Mouse (Mus musculus) brown adipose tissue, adult 24 weeks (tissue): ENCODE results near the gene Gnat1. TPM values are rescaled to one million over a fixed set of nuclear protein-coding genes. Genes with fewer than 3 reads are reported as not detected.

Source experiments
- H3K27ac ChIP-seq: fragments of 200-500 bp; replicated peaks from 2 replicates; pipeline ENCODE4 v1.5.1; 2012; ENCODE audit warnings: low read depth, mild to moderate bottlenecking, low read length
- H3K4me1 ChIP-seq: fragments of 200-500 bp; 2 replicates; pipeline ENCODE4 v1.6.1; 2012; ENCODE audit warnings: low read length, mixed read lengths; ENCODE audit not compliant: control insufficient read depth, insufficient read depth, insufficient read length
- H3K4me3 ChIP-seq: fragments of 200-500 bp; 2 replicates; pipeline ENCODE4 v1.5.1; 2012; ENCODE audit warnings: low read depth, mild to moderate bottlenecking, low read length, moderate library complexity; ENCODE audit not compliant: insufficient read depth
- polyA plus RNA-seq: library from polyadenylated mRNA; stranded (reverse); fragments of >200 nt; gene quantifications from 2 replicates; pipeline ENCODE4 v1.2.4, GENCODE M21; 2012; ENCODE audit not compliant: missing spikeins, insufficient read depth, insufficient read length

Gene Gnat1
- not detected in 2 replicates for polyA plus RNA-seq

DNA sequence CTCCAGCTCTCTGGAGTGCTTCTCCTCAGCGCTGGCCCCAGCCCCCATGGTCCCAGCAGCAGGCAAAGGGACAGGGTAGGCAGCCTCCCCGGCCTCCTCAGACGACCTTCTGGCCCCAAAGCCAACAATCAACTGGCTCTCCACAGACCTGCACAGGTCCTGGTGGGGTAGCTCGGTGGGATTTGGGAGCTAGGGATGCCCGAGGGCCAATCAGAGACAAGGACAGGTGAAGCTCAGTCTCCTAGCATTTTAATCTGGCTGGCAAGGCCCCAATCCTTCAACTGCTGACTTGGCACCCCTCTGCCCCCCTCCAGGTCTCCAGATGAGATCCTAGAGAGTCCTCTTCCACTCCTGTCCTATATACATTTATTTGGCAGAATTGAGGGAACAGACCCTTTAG lies at the start of gene Gnat1:
Gene Gnat1, minus strand, starts transcription at position 212 of the 400 bp plus-strand sequence.
- 0 out of 2 replicates have a peak, but pooled peaks cover 2% of the 10 kb centered on the region for H3K4me1 ChIP-seq
- H3K27ac ChIP-seq = no peak within 1 kb of the TSS
- H3K4me3 ChIP-seq = no peak within 1 kb of the TSS

- Histone ChIP-seq H3K4me3 (no peak overlapping the region), H3K4me1 (peaks cover 20% of the 10 kb centered on the region), H3K27ac (no peak overlapping the region)
These were observed 49.6 kb upstream of the Gnat1 start for GRCm38 (mm10) chr9:107728919-107729670.

DNA sequence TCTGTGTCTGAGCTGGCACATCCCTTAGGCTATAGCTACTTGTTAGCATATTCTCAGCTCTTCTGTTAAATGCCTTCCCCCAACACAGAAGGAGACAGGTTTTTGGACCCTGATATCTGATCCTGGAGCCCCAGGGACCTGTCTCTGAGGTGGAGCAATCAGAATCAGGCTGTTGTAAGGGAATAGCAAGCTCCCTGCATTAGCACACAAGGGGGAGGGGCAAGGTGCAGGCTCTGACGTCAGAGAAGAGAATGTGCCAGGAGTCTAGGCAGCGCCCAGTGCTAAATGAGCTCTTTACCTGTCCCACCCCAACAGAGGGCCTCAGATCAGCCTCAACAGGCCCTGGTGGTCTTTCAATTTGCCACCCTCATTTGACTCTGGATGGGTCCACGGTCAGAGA lies 47.5 kb upstream of the Gnat1 start:
- Histone ChIP-seq H3K4me1 (peaks cover 25% of the 10 kb centered on the region), H3K27ac (no peak overlapping the region), H3K4me3 (no peak overlapping the region)

DNA sequence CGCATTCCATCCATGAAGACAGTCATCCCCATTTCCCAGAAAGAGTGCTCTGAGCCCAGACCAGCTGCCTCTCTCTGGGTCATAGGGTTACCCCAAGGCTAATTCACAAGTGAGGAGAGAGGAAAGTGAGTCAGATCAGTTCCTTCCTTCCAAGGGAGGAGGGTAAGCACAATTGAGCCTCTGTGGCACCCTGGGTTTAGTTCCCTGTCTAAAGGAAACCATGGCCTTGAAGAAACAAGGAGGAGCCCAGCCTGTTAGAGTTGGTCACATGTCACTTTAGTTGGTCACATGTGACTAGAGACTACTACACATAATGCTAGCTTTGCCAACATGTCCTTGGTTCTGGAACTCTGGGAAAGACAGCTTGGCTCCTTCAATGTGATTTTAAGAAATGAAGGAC lies 45.3 kb upstream of the Gnat1 start:
- H3K27ac ChIP-seq = peak overlapping the region; percentile 93
- no peak overlapping the region for H3K4me3 ChIP-seq

DNA sequence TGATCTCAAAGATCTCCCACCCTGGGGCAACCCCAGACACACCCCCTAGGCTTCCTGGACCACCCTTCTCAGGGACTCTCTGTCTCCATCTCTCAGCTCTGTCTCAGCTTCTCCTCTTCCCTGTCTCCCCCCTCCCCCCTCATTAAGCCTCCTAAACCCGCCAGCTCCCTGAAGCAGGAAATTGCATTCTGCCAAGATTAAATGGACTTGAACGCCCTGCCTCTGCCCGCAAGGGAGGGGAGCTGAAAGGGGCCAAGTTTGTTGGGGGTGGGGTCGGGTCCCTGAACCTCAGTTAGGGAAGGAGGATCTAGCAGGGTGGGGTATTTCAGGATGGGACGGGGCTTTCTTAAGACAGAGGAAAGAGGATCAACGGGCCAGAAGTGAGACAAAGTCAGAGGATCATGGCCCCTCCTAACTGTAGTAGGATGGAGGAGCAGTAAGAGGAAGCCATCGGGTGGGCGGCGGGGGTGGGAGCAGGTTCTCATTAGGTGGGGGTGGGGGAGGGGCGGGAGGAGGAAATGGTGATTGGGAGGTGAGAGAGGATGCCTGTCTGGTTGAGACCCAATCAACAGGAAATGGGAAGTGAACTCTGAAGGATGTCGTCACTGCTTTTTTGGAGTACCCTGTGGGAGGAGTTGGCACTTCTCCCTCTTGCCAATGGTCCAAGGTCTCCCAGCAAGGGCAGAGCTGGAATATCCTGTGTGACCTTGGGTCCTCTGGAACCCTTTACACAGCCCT lies 44.5 kb upstream of the Gnat1 start:
- peak overlapping the region; percentile 93 for H3K27ac ChIP-seq
- H3K4me1 ChIP-seq = peaks cover 31% of the 10 kb centered on the region
- H3K4me3 ChIP-seq = no peak overlapping the region

More for the DNA sequence above, 45.3 kb upstream of the Gnat1 start:
- peaks cover 31% of the 10 kb centered on the region for H3K4me1 ChIP-seq

DNA sequence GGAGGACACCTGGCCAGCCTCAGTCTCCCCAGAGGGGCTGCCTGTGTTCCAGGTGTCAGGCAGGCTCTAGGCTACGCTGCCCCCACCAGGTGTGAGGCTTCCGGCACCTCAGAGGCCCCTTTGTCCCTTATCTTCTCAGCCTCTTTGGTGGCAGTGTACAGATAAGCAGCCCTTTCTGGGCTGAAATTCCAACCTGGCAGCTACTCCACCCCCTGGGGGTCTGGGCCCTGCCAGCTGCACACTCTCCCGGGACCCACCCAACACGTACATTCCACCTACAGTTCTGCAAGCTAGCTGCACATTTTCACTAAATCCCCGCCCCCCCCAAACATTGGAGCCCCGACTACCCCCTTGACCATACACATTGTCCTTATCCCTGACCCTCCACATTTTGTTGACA lies 43.8 kb upstream of the Gnat1 start:
- H3K4me3 ChIP-seq = no peak overlapping the region
- H3K27ac ChIP-seq = peak overlapping the region; percentile 68
- peaks cover 31% of the 10 kb centered on the region for H3K4me1 ChIP-seq

GRCm38 (mm10) chr9:107718781-107719540 lies 39.4 kb upstream of the Gnat1 start:
- no peak overlapping the region for H3K27ac ChIP-seq
- peaks cover 21% of the 10 kb centered on the region for H3K4me1 ChIP-seq
- H3K4me3 ChIP-seq = no peak overlapping the region

DNA sequence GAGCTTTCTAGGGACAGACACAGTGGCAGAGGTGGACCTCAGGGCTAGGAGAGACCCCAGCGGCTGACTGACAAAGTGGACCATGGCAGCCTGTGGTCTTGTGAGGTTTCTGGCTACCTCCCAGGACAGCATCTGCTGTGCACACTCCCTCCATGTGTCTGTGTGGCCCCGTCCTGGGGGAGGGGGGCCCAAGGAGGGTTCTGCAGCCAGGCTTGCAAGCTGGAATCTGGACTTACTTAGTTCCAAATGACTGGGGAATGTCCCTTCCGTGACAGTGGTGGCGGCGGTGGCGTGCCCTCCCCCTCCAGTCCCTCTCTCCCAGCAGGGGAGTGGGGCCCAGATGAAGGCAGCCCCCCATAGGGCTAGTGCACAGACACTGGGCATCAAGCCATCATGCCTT lies 37.4 kb upstream of the Gnat1 start:
- peaks cover 17% of the 10 kb centered on the region for H3K4me1 ChIP-seq
- H3K27ac ChIP-seq = no peak overlapping the region
- no peak overlapping the region for H3K4me3 ChIP-seq

DNA sequence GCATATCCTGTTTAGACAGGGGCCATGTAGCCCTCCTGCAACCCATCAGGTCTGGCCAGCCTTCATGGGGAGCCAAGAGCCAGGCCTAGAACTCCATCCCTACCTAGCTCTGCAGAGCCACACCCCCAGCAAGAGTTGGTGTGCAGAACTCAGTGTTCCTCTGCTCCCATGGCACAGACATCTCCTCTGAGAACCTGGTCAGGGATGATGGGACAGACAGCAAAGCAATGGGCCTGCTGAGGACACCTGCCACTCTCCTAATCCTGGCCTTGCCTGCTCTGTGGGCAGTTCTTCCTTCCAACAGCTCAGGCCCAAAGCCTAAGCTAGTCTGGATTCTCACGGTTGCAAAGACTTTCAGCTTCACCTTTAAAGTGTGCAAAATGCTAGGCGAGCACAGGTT lies 36.1 kb upstream of the Gnat1 start:
- H3K27ac ChIP-seq = no peak overlapping the region
- no peak overlapping the region for H3K4me3 ChIP-seq
- H3K4me1 ChIP-seq = peaks cover 10% of the 10 kb centered on the region

GRCm38 (mm10) chr9:107714221-107714952 lies 34.9 kb upstream of the Gnat1 start:
- Histone ChIP-seq H3K4me3 (no peak overlapping the region), H3K27ac (peak overlapping the region; percentile 57), H3K4me1 (peaks cover 10% of the 10 kb centered on the region)

DNA sequence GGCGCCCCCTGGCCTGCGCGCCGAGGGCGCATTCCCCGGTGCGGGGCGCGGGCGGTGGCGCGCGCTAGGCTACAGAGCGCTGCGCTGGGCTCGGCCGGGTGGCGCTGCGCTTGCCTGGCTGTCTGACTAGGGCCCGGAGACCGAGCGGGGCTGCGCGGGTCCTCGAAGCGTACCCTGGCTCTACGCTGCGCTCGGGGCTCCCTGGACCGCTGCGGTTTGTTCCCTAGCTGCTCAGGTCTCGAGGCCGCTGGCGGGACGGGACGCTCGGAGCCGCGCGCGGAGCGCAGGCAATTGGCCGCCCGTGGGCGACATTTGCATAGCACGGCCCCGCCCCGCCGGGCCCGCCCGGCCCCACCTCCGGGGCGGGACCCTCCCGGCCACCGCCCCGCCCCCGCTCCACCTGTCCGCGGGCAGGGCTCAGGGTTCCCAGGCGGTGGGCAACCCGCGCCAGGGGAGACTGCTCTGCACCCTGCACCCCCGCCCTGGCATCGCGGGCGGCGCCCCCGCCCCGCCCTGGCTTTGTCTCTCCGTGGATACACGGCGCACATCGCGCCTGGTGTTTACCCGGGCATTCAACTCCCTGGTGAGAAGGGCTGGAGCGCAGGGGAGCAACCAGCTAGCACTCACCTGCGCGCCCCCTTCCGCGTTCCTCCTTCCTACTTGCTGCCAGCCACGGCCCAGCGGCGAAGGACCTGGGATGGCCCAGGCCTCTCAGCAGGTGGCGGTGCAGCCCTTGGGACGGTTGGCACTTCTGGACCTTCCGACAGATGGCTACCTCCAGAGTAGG lies 30.4 kb upstream of the Gnat1 start, which contains the start of gene Sema3f:
Gene Sema3f, minus strand, starts transcription at position 779 of the 787 bp plus-strand sequence.
- H3K27ac ChIP-seq = peak within 1 kb of the TSS; percentile 69
- H3K4me1 ChIP-seq = peaks cover 9% of the 10 kb centered on the region
- peak within 1 kb of the TSS; percentile 95 for H3K4me3 ChIP-seq

DNA sequence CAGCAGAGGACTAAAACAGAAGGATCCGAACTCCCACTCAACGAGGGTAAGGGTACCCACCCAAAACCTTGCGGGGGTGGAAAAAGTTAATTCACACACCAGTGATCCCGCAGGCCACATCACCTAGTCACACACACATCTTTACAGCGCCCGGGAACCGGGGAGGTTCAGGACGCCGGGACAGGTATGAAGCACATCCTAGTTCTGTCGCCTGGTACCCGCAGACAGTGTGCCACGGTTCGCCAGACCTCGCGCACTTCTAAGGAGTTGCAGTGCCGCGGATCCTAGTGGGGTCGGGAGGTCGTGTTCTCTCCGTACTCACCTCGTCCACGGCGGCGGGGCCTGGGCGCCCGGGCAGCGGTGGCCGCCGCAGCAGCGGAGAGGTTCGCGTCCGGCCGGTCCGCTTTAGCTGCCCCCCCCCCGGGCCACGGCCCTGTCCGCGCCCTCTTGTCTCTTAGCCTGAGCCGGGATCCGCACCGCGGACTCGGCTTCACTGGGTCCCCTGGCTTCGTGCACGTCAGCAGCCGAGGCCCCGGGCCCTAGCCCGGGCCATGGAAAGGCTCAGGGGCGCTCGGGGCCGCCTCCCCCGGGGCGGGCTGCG lies 29.7 kb upstream of the Gnat1 start:
- peak overlapping the region; percentile 69 for H3K27ac ChIP-seq
- peaks cover 3% of the 10 kb centered on the region for H3K4me1 ChIP-seq
- H3K4me3 ChIP-seq = peak overlapping the region; percentile 95

DNA sequence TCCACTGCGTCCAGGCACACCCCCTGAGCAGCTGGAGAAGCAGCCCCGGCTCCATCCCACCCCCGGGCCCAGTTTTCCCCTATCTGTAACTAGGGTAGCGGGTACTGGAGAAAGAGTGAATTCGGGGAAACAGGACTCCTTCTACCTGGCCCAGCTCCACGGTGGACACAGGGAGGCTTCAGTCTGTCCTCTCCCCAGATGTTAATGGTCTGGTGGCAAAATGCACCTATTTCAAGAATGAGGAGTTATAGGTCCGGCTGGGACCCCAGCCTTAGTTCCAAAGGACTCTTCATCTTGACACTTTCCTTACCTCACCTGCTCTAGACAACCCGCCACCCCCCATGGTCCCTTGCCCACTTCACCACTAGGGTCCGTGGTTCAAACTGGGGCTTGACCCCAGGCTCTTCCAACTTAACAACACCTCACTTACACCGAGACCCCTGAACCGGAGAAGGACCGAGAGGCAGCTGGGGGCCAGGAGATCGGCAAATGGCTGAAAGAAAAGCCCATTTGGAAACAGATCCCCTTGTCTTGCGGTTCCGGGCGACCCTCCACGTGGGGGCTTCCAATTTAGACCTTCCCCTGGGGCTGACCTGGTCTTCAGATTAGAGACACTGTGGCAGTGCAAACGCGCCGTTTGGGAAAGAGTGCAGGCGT lies 29.1 kb upstream of the Gnat1 start:
- H3K4me3 ChIP-seq = peak overlapping the region; percentile 95
- H3K4me1 ChIP-seq = no peaks in the 10 kb centered on the region; the same call in 1 of the 2 replicates
- peak overlapping the region; percentile 8; the same call in 1 of the 2 replicates for H3K27ac ChIP-seq
